ENCODE assay signal across 8 mouse cellular contexts in genomic region chr16:58454617-58455016, GRCm38 (mm10). TPM values are rescaled to one million over a fixed set of nuclear protein-coding genes. Genes with fewer than 3 reads are reported as not detected.
DNase-seq lines count a peak whose midpoint lies in the region; ATAC-seq lines count a peak whose summit lies in the region.

No protein-coding gene starts in this region.

- H3K4me1 ChIP-seq in forebrain, embryonic 13.5 days = no peaks in the 10 kb centered on the region
- H3K4me1 ChIP-seq in limb, embryonic 10.5 days = no peaks in the 10 kb centered on the region

- no peak overlapping the region for H3K4me2 ChIP-seq in forebrain, embryonic 13.5 days

- no peaks in the 10 kb centered on the region for H3K27me3 ChIP-seq in forebrain, embryonic 13.5 days
- H3K27me3 ChIP-seq in limb, embryonic 10.5 days (ENCODE audit: low read depth, poor library complexity, severe bottlenecking) = no peaks in the 10 kb centered on the region

- H3K36me3 ChIP-seq in forebrain, embryonic 13.5 days (ENCODE audit: poor library complexity, severe bottlenecking) = peaks cover 44% of the 10 kb centered on the region; the same call in 1 of the 2 replicates
- H3K36me3 ChIP-seq in limb, embryonic 10.5 days = peaks cover 60% of the 10 kb centered on the region

- no peak overlapping the region for H3K9ac ChIP-seq in forebrain, embryonic 13.5 days

- H3K4me3 ChIP-seq in forebrain, embryonic 13.5 days = no peak overlapping the region
- no peak overlapping the region for H3K4me3 ChIP-seq in limb, embryonic 10.5 days

- peak; percentile 73 for ATAC-seq in forebrain, embryonic 13.5 days

- WGBS in forebrain, embryonic 13.5 days = 73% methylated on average over 8 of the region's 8 CpGs
- 78% methylated on average over 8 of the region's 8 CpGs for WGBS in limb, embryonic 10.5 days

- H3K27ac ChIP-seq in forebrain, embryonic 13.5 days = no peak overlapping the region
- no peak overlapping the region for H3K27ac ChIP-seq in limb, embryonic 10.5 days

- H3K9me3 ChIP-seq in forebrain, embryonic 13.5 days (replicated peaks) = no peaks in the 10 kb centered on the region
- H3K9me3 ChIP-seq in limb, embryonic 10.5 days (replicated peaks) = no peaks in the 10 kb centered on the region

- DNase-seq in urinary bladder, postnatal 25 days (ENCODE audit: low spot score) = peak; percentile 28
- DNase-seq in urinary bladder, postnatal 10 days (ENCODE audit: low spot score) = no peak
- DNase-seq in c-Kit-positive CD71-negative TER-119-negative erythroid progenitor cells, embryonic 14.5 days (ENCODE audit: low read depth) = peak; percentile 60
- DNase-seq in induced T-regulatory cell, adult 2 months (ENCODE audit: low read depth) = peak; percentile 73
- peak; percentile 65 for DNase-seq in limb, embryonic 10.5 days (ENCODE audit: low spot score)
- peak; percentile 29 to 57 for DNase-seq in natural killer cell, adult 2 months (ENCODE audit: low spot score in 2 of 2)
- peak; percentile 10 to 53 for DNase-seq in thymus, postnatal 10 days (ENCODE audit: low spot score in 2 of 2)

RNA-seq across cellular contexts. Expression of gene Dcbld2, which starts 46.4 kb away (rescaled TPM):
- polyA plus RNA-seq in forebrain, embryonic 13.5 days (2015; fragmentation: Nextera tagmentation; extraction: Ambion mirVana) = 5.4 and 6.1 TPM in 2 replicates
- 7.0 and 7.3 TPM in 2 replicates for polyA plus RNA-seq in limb, embryonic 10.5 days (2016; fragmentation: Nextera tagmentation; extraction: Ambion mirVana)
